ENCODE assay signal across 8 mouse cellular contexts in the genomic region with DNA sequence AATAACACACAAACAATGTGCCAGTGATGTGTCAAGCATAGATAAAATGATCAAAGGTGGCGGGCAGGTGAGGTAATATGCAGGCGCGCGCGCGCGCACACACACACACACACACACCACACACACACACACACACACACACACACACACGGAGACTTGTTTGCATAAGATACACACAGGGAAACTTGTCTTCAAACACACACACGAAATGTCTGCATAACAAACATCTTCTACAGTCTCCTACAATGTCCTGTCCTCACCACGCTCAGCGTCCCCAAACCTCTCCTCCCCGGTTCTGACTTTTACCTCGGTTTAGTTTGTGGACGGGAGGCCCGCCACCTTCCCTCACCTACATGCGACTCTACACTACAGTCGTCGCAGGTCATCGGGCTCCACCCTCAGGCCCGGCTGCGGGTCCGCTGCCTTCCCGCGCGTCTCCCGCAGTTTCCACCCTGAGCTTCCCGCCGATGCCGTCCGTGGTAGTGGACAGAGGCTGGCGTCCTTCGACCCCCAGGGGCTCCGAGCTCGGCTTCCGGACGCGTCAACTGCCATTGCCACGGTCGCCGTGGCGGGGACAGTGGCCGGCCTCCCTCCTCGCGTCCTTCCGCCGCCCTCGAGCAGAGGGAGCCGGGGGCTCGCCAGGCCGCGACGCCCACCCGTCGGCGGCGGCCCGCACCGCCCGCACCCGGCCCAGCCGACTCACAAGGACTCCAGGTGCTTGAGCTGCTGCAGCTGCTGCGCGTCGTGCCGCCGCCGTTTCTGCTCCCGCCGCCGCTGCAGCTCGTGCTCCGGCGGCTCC. TPM values are rescaled to one million over a fixed set of nuclear protein-coding genes. Genes with fewer than 3 reads are reported as not detected.
A peak's percentile ranks its signal among the peaks of the same experiment; 100 is the strongest.
DNase-seq lines count a peak whose midpoint lies in the region; ATAC-seq and TF ChIP-seq lines count a peak whose summit lies in the region.

No protein-coding gene starts in this region.

- peak overlapping the region; percentile 92 for H3K27ac ChIP-seq in gastrocnemius, adult 2 months
- H3K27ac ChIP-seq in bone marrow, adult 2 months (ENCODE audit: control insufficient read depth, insufficient read depth, low read depth, low read length, poor library complexity), result peak overlapping the region; percentile 97
- peak overlapping the region; percentile 95 for H3K27ac ChIP-seq in hindbrain, embryonic 10.5 days

- peak overlapping the region; percentile 79 for H3K4me3 ChIP-seq in gastrocnemius, adult 2 months
- peak overlapping the region; percentile 100 for H3K4me3 ChIP-seq in bone marrow, adult 2 months (replicated peaks; ENCODE audit: control insufficient read depth, low read depth, low read length)
- peak overlapping the region; percentile 88 for H3K4me3 ChIP-seq in hindbrain, embryonic 10.5 days
- H3K4me3 ChIP-seq in megakaryocyte, embryonic 14.5 days (replicated peaks), result peak overlapping the region; percentile 99

- peak; percentile 78 for ATAC-seq in erythroblast, adult 5-6 weeks (replicated peaks; ENCODE audit: low FRiP score, poor library complexity, severe bottlenecking)

- H3K4me1 ChIP-seq in bone marrow, adult 2 months (ENCODE audit: control insufficient read depth, insufficient read depth, low read length), result peaks cover 1% of the 10 kb centered on the region; the same call in 1 of the 2 replicates
- H3K4me1 ChIP-seq in hindbrain, embryonic 10.5 days (replicated peaks), result peaks cover 10% of the 10 kb centered on the region
- H3K4me1 ChIP-seq in megakaryocyte, embryonic 14.5 days, result peaks cover 14% of the 10 kb centered on the region; the same call in 1 of the 2 replicates

- peaks cover 24% of the 10 kb centered on the region for H3K36me3 ChIP-seq in hindbrain, embryonic 10.5 days
- peaks cover 32% of the 10 kb centered on the region for H3K36me3 ChIP-seq in megakaryocyte, embryonic 14.5 days (replicated peaks; ENCODE audit: low read length)

- no peaks in the 10 kb centered on the region for H3K27me3 ChIP-seq in hindbrain, embryonic 10.5 days (ENCODE audit: insufficient read depth, poor library complexity, severe bottlenecking)
- H3K27me3 ChIP-seq in megakaryocyte, embryonic 14.5 days (replicated peaks), result no peaks in the 10 kb centered on the region

- TF ChIP-seq POLR2A in bone marrow, adult 2 months (IDR thresholded peaks at IDR 0.05; ENCODE audit: borderline replicate concordance, control insufficient read depth, low read depth, low read length), result no peak

- DNase-seq in gastrocnemius, adult 2 months, result peak; percentile 53
- no peak for DNase-seq in gastrocnemius, adult 18-20 months (ENCODE audit: low spot score)
- DNase-seq in hindbrain, embryonic 10.5 days (ENCODE audit: low spot score), result peak; percentile 66
- DNase-seq in layer of hippocampus, postnatal 36 days, result peak; percentile 38 to 51
- DNase-seq in spleen, adult 12 weeks (ENCODE audit: low spot score), result peak; percentile 46

- under 1% methylated on average over 73 of the region's 73 CpGs for WGBS in bone marrow, adult 2 months
- WGBS in hindbrain, embryonic 10.5 days, result 1% methylated on average over 73 of the region's 73 CpGs

- H3K9me3 ChIP-seq in hindbrain, embryonic 10.5 days, result no peaks in the 10 kb centered on the region
- H3K9me3 ChIP-seq in megakaryocyte, embryonic 14.5 days, result no peaks in the 10 kb centered on the region

- no peak for TF ChIP-seq CTCF in gastrocnemius, adult 2 months (IDR thresholded peaks at IDR 0.05)
- TF ChIP-seq CTCF in bone marrow, adult 2 months (IDR thresholded peaks at IDR 0.05; ENCODE audit: control insufficient read depth, insufficient read depth, low read length), result no peak; the same call in 1 of the 2 replicates

- intact Hi-C loops in gastrocnemius, adult 2 months (cut with DNase I), result loop anchor here (5.0 kb wide), 1 partner anchor 55 kb away; a partner anchor contains a TSS

RNA-seq across cellular contexts. Expression of a gene that starts 2.0 kb away (rescaled TPM):
- total RNA-seq in gastrocnemius, adult 2 months (2021), result 10 to 100 TPM; 32.2 to 39.1 TPM
- total RNA-seq in gastrocnemius, adult 18-20 months (2021), result 10 to 100 TPM; 37.0 to 37.5 TPM
- 42.4 and 64.8 TPM in 2 replicates for polyA plus RNA-seq in bone marrow, adult 2 months (2011; ENCODE audit: insufficient read depth, insufficient read length, low replicate concordance, missing spikeins)
- total RNA-seq in erythroblast, adult 5-6 weeks (2015; ENCODE audit: low replicate concordance), result 39.6 and 45.8 TPM in 2 replicates
- 24.4 and 53.5 TPM in 2 replicates for total RNA-seq in erythroblast, adult 5-6 weeks (2017; ENCODE audit: low replicate concordance)
- polyA plus RNA-seq in hindbrain, embryonic 10.5 days (2016; fragmentation: Nextera tagmentation; extraction: Ambion mirVana), result 46.5 and 49.1 TPM in 2 replicates
- total RNA-seq in layer of hippocampus, postnatal 36 days (2021), result 10 to 100 TPM; 29.9 to 33.1 TPM
- 29.7 and 44.5 TPM in 2 replicates for polyA plus RNA-seq in megakaryocyte, embryonic 14.5 days (2012; ENCODE audit: insufficient read depth, low replicate concordance)

RNA-seq across cellular contexts. Expression of a gene that starts 7.9 kb away (rescaled TPM):
- 10 to 100 TPM in 1 of 2 experiments, 1 to 10 TPM in 1; 9.5 to 11.5 TPM for total RNA-seq in gastrocnemius, adult 2 months (2021)
- total RNA-seq in gastrocnemius, adult 18-20 months (2021), result 1 to 10 TPM; 8.5 to 8.9 TPM
- polyA plus RNA-seq in bone marrow, adult 2 months (2011; ENCODE audit: insufficient read depth, insufficient read length, low replicate concordance, missing spikeins), result 4.5 and 8.0 TPM in 2 replicates
- 5.0 and 13.8 TPM in 2 replicates for total RNA-seq in erythroblast, adult 5-6 weeks (2015; ENCODE audit: low replicate concordance)
- 5.3 and 9.2 TPM in 2 replicates for total RNA-seq in erythroblast, adult 5-6 weeks (2017; ENCODE audit: low replicate concordance)
- polyA plus RNA-seq in hindbrain, embryonic 10.5 days (2016; fragmentation: Nextera tagmentation; extraction: Ambion mirVana), result 15.0 and 16.0 TPM in 2 replicates
- total RNA-seq in layer of hippocampus, postnatal 36 days (2021), result 10 to 100 TPM; 22.8 to 24.5 TPM
- polyA plus RNA-seq in megakaryocyte, embryonic 14.5 days (2012; ENCODE audit: insufficient read depth, low replicate concordance), result 2.3 TPM in 1 of 2 replicates, not detected in the other

RNA-seq across cellular contexts. Expression of a gene that starts 13.5 kb away (rescaled TPM):
- not detected for total RNA-seq in gastrocnemius, adult 2 months (2021)
- not detected for total RNA-seq in gastrocnemius, adult 18-20 months (2021)
- polyA plus RNA-seq in bone marrow, adult 2 months (2011; ENCODE audit: insufficient read depth, insufficient read length, low replicate concordance, missing spikeins), result not detected in 2 replicates
- not detected in 2 replicates for total RNA-seq in erythroblast, adult 5-6 weeks (2015; ENCODE audit: low replicate concordance)
- not detected in 2 replicates for total RNA-seq in erythroblast, adult 5-6 weeks (2017; ENCODE audit: low replicate concordance)
- not detected in 2 replicates for polyA plus RNA-seq in hindbrain, embryonic 10.5 days (2016; fragmentation: Nextera tagmentation; extraction: Ambion mirVana)
- not detected for total RNA-seq in layer of hippocampus, postnatal 36 days (2021)
- polyA plus RNA-seq in megakaryocyte, embryonic 14.5 days (2012; ENCODE audit: insufficient read depth, low replicate concordance), result not detected in 2 replicates

RNA-seq across cellular contexts. Expression of a gene that starts 56.3 kb away (rescaled TPM):
- total RNA-seq in gastrocnemius, adult 2 months (2021), result under 1 TPM; 0.36 to 0.59 TPM
- total RNA-seq in gastrocnemius, adult 18-20 months (2021), result under 1 TPM; 0.32 to 0.38 TPM
- 4.9 and 8.9 TPM in 2 replicates for polyA plus RNA-seq in bone marrow, adult 2 months (2011; ENCODE audit: insufficient read depth, insufficient read length, low replicate concordance, missing spikeins)
- 1.5 and 2.3 TPM in 2 replicates for total RNA-seq in erythroblast, adult 5-6 weeks (2015; ENCODE audit: low replicate concordance)
- total RNA-seq in erythroblast, adult 5-6 weeks (2017; ENCODE audit: low replicate concordance), result 1.1 and 2.0 TPM in 2 replicates
- 9.3 and 9.4 TPM in 2 replicates for polyA plus RNA-seq in hindbrain, embryonic 10.5 days (2016; fragmentation: Nextera tagmentation; extraction: Ambion mirVana)
- 1 to 10 TPM; 7.1 to 7.8 TPM for total RNA-seq in layer of hippocampus, postnatal 36 days (2021)
- not detected in 2 replicates for polyA plus RNA-seq in megakaryocyte, embryonic 14.5 days (2012; ENCODE audit: insufficient read depth, low replicate concordance)
